Comparison of ENCODE assay signal across 8 mouse cellular contexts in genomic region chr17:35185639-35186611, GRCm38 (mm10). TPM values are rescaled to one million over a fixed set of nuclear protein-coding genes. Genes with fewer than 3 reads are reported as not detected.
DNase-seq lines count a peak whose midpoint lies in the region; ATAC-seq and TF ChIP-seq lines count a peak whose summit lies in the region.

No protein-coding gene starts in this region.

- H3K9me3 ChIP-seq in lung, embryonic 16.5 days (ENCODE audit: control insufficient read depth, low read length), result no peaks in the 10 kb centered on the region

- H3K4me2 ChIP-seq in lung, embryonic 16.5 days (ENCODE audit: low read depth, low read length), result peak overlapping the region; percentile 48

- peak; percentile 86 for ATAC-seq in lung, embryonic 16.5 days (ENCODE audit: low read depth)
- peak; percentile 47 for ATAC-seq in neutrophil, adult 5-6 weeks (ENCODE audit: extremely low read depth, insufficient number of reproducible peaks, low FRiP score, poor library complexity, severe bottlenecking)

- H3K36me3 ChIP-seq in kidney, adult 2 months (ENCODE audit: control insufficient read depth, insufficient read depth, low read length), result no peaks in the 10 kb centered on the region
- no peaks in the 10 kb centered on the region for H3K36me3 ChIP-seq in lung, embryonic 16.5 days (ENCODE audit: control insufficient read depth, insufficient read depth, low read length)

- peak overlapping the region; percentile 35 for H3K4me3 ChIP-seq in cortical plate, adult 2 months (ENCODE audit: insufficient read depth, low read length)
- H3K4me3 ChIP-seq in kidney, adult 2 months (ENCODE audit: insufficient read depth, low read depth, low read length), result peak overlapping the region; percentile 42
- H3K4me3 ChIP-seq in lung, embryonic 16.5 days (ENCODE audit: low read length), result peak overlapping the region; percentile 56

- H3K9ac ChIP-seq in lung, embryonic 16.5 days (ENCODE audit: low read length), result peak overlapping the region; percentile 50

- 7% methylated on average over 16 of the region's 18 CpGs for WGBS in kidney, adult 2 months
- WGBS in lung, embryonic 16.5 days, result 2% methylated on average over 18 of the region's 18 CpGs

- no peaks in the 10 kb centered on the region for H3K4me1 ChIP-seq in cortical plate, adult 2 months (ENCODE audit: control insufficient read depth, insufficient read depth, low read length)
- H3K4me1 ChIP-seq in kidney, adult 2 months (ENCODE audit: control insufficient read depth, insufficient read depth, low read length), result no peaks in the 10 kb centered on the region
- H3K4me1 ChIP-seq in lung, embryonic 16.5 days (replicated peaks; ENCODE audit: control insufficient read depth, insufficient read depth, low read length), result peaks cover 7% of the 10 kb centered on the region; the same call in 1 of the 2 replicates

- H3K27me3 ChIP-seq in kidney, adult 2 months (replicated peaks; ENCODE audit: control insufficient read depth, insufficient read depth, low read length), result no peaks in the 10 kb centered on the region
- H3K27me3 ChIP-seq in lung, embryonic 16.5 days (ENCODE audit: control insufficient read depth, insufficient read depth, low read depth, low read length), result no peaks in the 10 kb centered on the region

- no peak for TF ChIP-seq POLR2A in cortical plate, adult 2 months (IDR thresholded peaks at IDR 0.05; ENCODE audit: extremely low read depth, insufficient read depth, low read length)
- no peak for TF ChIP-seq POLR2A in kidney, adult 2 months (IDR thresholded peaks at IDR 0.05; ENCODE audit: low read depth, low read length)

- TF ChIP-seq CTCF in cortical plate, adult 2 months (IDR thresholded peaks at IDR 0.05; ENCODE audit: extremely low read depth, insufficient read depth, low read length), result no peak
- TF ChIP-seq CTCF in kidney, adult 2 months (conservative IDR thresholded peaks at IDR 0.05; ENCODE audit: insufficient read depth, insufficient read length, low read depth, low read length), result no peak

- DNase-seq in ovary, postnatal 14 days (ENCODE audit: low spot score), result peak; percentile 55
- no peak for DNase-seq in ovary, adult 18-20 months (ENCODE audit: low spot score)
- DNase-seq in heart, adult 8-10 months (ENCODE audit: low spot score), result peak; percentile 77
- peak; percentile 76 for DNase-seq in kidney, adult 2 months
- DNase-seq in frontal cortex, postnatal 10 days (ENCODE audit: low spot score in 2 of 2), result no peak

- H3K27ac ChIP-seq in cortical plate, adult 2 months (ENCODE audit: insufficient read depth, low read length), result no peak overlapping the region
- peak overlapping the region; percentile 15; the same call in 1 of the 2 replicates for H3K27ac ChIP-seq in kidney, adult 2 months (ENCODE audit: insufficient read depth, low read depth, low read length)
- H3K27ac ChIP-seq in lung, embryonic 16.5 days (ENCODE audit: low read length), result peak overlapping the region; percentile 64

RNA-seq across cellular contexts. Expression of gene Lst1, which starts 2.3 kb away (rescaled TPM):
- 18.9 and 20.2 TPM in 2 replicates for polyA plus RNA-seq in cortical plate, adult 2 months (2012; rRNA removed)
- 1 to 10 TPM; 1.8 to 3.6 (median 2.6) TPM for total RNA-seq in heart, adult 8-10 months (2022)
- polyA plus RNA-seq in kidney, adult 2 months (2012; rRNA removed), result 9.4 and 17.7 TPM in 2 replicates
- polyA plus RNA-seq in lung, embryonic 16.5 days (2015; fragmentation: Nextera tagmentation; extraction: Ambion mirVana), result 11.3 and 12.4 TPM in 2 replicates
- 534 and 685 TPM in 2 replicates for total RNA-seq in neutrophil, adult 5-6 weeks (2017)

RNA-seq across cellular contexts. Expression of gene Ltb, which starts 8.3 kb away (rescaled TPM):
- polyA plus RNA-seq in cortical plate, adult 2 months (2012; rRNA removed), result 0.71 and 1.5 TPM in 2 replicates
- 1 to 10 TPM in 1 of 4 experiments, under 1 TPM in 3; 0.69 to 1.6 (median 0.80) TPM for total RNA-seq in heart, adult 8-10 months (2022)
- polyA plus RNA-seq in kidney, adult 2 months (2012; rRNA removed), result 2.5 and 20.9 TPM in 2 replicates
- polyA plus RNA-seq in lung, embryonic 16.5 days (2015; fragmentation: Nextera tagmentation; extraction: Ambion mirVana), result 1.0 and 1.5 TPM in 2 replicates
- 212 and 285 TPM in 2 replicates for total RNA-seq in neutrophil, adult 5-6 weeks (2017)

RNA-seq across cellular contexts. Expression of gene Aif1, which starts 10.1 kb away (rescaled TPM):
- polyA plus RNA-seq in cortical plate, adult 2 months (2012; rRNA removed), result 13.0 and 13.2 TPM in 2 replicates
- 1 to 10 TPM; 1.9 to 3.3 (median 2.4) TPM for total RNA-seq in heart, adult 8-10 months (2022)
- 0.65 and 2.6 TPM in 2 replicates for polyA plus RNA-seq in kidney, adult 2 months (2012; rRNA removed)
- polyA plus RNA-seq in lung, embryonic 16.5 days (2015; fragmentation: Nextera tagmentation; extraction: Ambion mirVana), result 7.3 and 8.0 TPM in 2 replicates
- total RNA-seq in neutrophil, adult 5-6 weeks (2017), result 5.3 and 8.0 TPM in 2 replicates

RNA-seq across cellular contexts. Expression of gene Tnf, which starts 15.9 kb away (rescaled TPM):
- 0.06 and 0.11 TPM in 2 replicates for polyA plus RNA-seq in cortical plate, adult 2 months (2012; rRNA removed)
- under 1 TPM; 0.25 to 0.97 (median 0.52) TPM for total RNA-seq in heart, adult 8-10 months (2022)
- 0.64 and 0.94 TPM in 2 replicates for polyA plus RNA-seq in kidney, adult 2 months (2012; rRNA removed)
- 0.09 and 0.24 TPM in 2 replicates for polyA plus RNA-seq in lung, embryonic 16.5 days (2015; fragmentation: Nextera tagmentation; extraction: Ambion mirVana)
- 16.4 and 18.2 TPM in 2 replicates for total RNA-seq in neutrophil, adult 5-6 weeks (2017)

RNA-seq across cellular contexts. Expression of gene Lta, which starts 19.2 kb away (rescaled TPM):
- 0.19 and 0.32 TPM in 2 replicates for polyA plus RNA-seq in cortical plate, adult 2 months (2012; rRNA removed)
- total RNA-seq in heart, adult 8-10 months (2022), result under 1 TPM in 1 of 4 experiments, not detected in 3; 0.44 TPM
- 0.08 and 1.1 TPM in 2 replicates for polyA plus RNA-seq in kidney, adult 2 months (2012; rRNA removed)
- polyA plus RNA-seq in lung, embryonic 16.5 days (2015; fragmentation: Nextera tagmentation; extraction: Ambion mirVana), result 0.30 TPM in 1 of 2 replicates, not detected in the other
- 6.6 and 9.9 TPM in 2 replicates for total RNA-seq in neutrophil, adult 5-6 weeks (2017)

Comparison
In these comparisons a context has a peak if more than half of its experiments do, and no peak if none do; other contexts are left out.
1. DNase-seq: peak in ovary, postnatal 14 days (single experiment), heart, adult 8-10 months (single experiment) and kidney, adult 2 months (single experiment); none in ovary, adult 18-20 months (single experiment) and frontal cortex, postnatal 10 days (0 of 2).
2. Peak in every context shown above with its lines, with median percentiles within 50 percentile points of each other: H3K4me3 ChIP-seq.